Mouse (Mus musculus) brain, embryonic 14.5 days (tissue): ENCODE measurements around the gene Ralbp1. TPM values are rescaled to one million over a fixed set of nuclear protein-coding genes. Genes with fewer than 3 reads are reported as not detected.

Source experiments
- DNase-seq: peaks from one replicate; pipeline ENCODE4 v3.0.0-alpha.2; 2011; ENCODE audit warnings: low read depth
- CTCF ChIP-seq: fragments of 200-500 bp; IDR thresholded peaks from 2 replicates; pipeline ENCODE4 v1.5.1; 2012; ENCODE audit warnings: inconsistent platforms, mild to moderate bottlenecking, moderate library complexity, borderline replicate concordance; ENCODE audit not compliant: insufficient read depth, insufficient read length; ENCODE audit errors: extremely low read depth
- POLR2A ChIP-seq: fragments of 200-500 bp; IDR thresholded peaks from 2 replicates; pipeline ENCODE4 v1.6.1; 2012; ENCODE audit warnings: mild to moderate bottlenecking, inconsistent platforms, borderline replicate concordance; ENCODE audit not compliant: poor library complexity, insufficient read depth, insufficient read length, severe bottlenecking; ENCODE audit errors: extremely low read depth
- polyA plus RNA-seq: library from polyadenylated mRNA; depleted of rRNA; stranded (reverse); fragments of >200 nt; gene quantifications from 2 replicates; pipeline ENCODE4 v1.2.3, GENCODE M21; 2012; rRNA removed

Gene Ralbp1
- 28.4 and 32.5 TPM in 2 replicates for polyA plus RNA-seq

- peak; percentile 79 for DNase-seq
- no peak for TF ChIP-seq CTCF
- TF ChIP-seq POLR2A: no peak
These were observed at the start of gene Ralbp1 for GRCm38 (mm10) chr17:65885697-65886529. Ralbp1 (minus strand) TSS chr17:65885798.

- TF ChIP-seq POLR2A (no peak), CTCF (peak; percentile 46; the same call in 1 of the 2 replicates)
- DNase-seq: no peak
These were observed 48.1 kb upstream of the Ralbp1 start for GRCm38 (mm10) chr17:65933741-65934140.

GRCm38 (mm10) chr17:65931525-65931924, 45.9 kb upstream of the Ralbp1 start:
- DNase-seq: peak; percentile 61
- TF ChIP-seq POLR2A (no peak), CTCF (no peak)

- peak; percentile 85 for DNase-seq
- no peak for TF ChIP-seq POLR2A
- no peak for TF ChIP-seq CTCF
These were observed 45.4 kb upstream of the Ralbp1 start for GRCm38 (mm10) chr17:65930960-65931359.

- no peak for DNase-seq
- TF ChIP-seq CTCF: no peak
- no peak for TF ChIP-seq POLR2A
These were observed 44.7 kb upstream of the Ralbp1 start for GRCm38 (mm10) chr17:65930158-65930826.

GRCm38 (mm10) chr17:65929319-65929978, 43.9 kb upstream of the Ralbp1 start:
- no peak for DNase-seq
- no peak for TF ChIP-seq CTCF
- TF ChIP-seq POLR2A: no peak

- TF ChIP-seq CTCF: no peak
- peak; percentile 57 for DNase-seq
These were observed 41.5 kb upstream of the Ralbp1 start for GRCm38 (mm10) chr17:65927077-65927476.

- DNase-seq: no peak
- TF ChIP-seq CTCF: no peak
- no peak for TF ChIP-seq POLR2A
These were observed 38.6 kb upstream of the Ralbp1 start for GRCm38 (mm10) chr17:65924218-65924617.

- no peak for TF ChIP-seq CTCF
- no peak for TF ChIP-seq POLR2A
- DNase-seq: no peak
These were observed 36.4 kb upstream of the Ralbp1 start for GRCm38 (mm10) chr17:65921975-65922374.

GRCm38 (mm10) chr17:65919235-65919634, 33.6 kb upstream of the Ralbp1 start:
- TF ChIP-seq POLR2A: no peak
- TF ChIP-seq CTCF: no peak
- DNase-seq: no peak

- peak; percentile 95 for DNase-seq
- TF ChIP-seq CTCF: no peak
- TF ChIP-seq POLR2A: no peak
These were observed 30.6 kb upstream of the Ralbp1 start for GRCm38 (mm10) chr17:65916135-65916668.

GRCm38 (mm10) chr17:65914083-65914482, 28.5 kb upstream of the Ralbp1 start:
- no peak for TF ChIP-seq CTCF
- no peak for TF ChIP-seq POLR2A
- DNase-seq: peak; percentile 73
